Mouse (Mus musculus) lung, postnatal 0 days (tissue): ENCODE data around the gene Atp5l. TPM values are rescaled to one million over a fixed set of nuclear protein-coding genes. Genes with fewer than 3 reads are reported as not detected.

Experiments
- ATAC-seq: fragments of 200-750 bp; cut with Nextera tagmentation; 2 replicates; pipeline ENCODE4 v1.8.0; 2017; ENCODE audit warnings: moderate library complexity
- DNase-seq: peaks from one replicate; pipeline ENCODE4 v3.0.0-alpha.2; 2016; ENCODE audit warnings: low spot score
- H3K27ac ChIP-seq: fragments of 300-500 bp; sonication (generic); 2 replicates; pipeline ENCODE4 v1.5.1; 2014; ENCODE audit warnings: antibody characterized with exemption, mild to moderate bottlenecking, low read length, mixed read lengths
- H3K27me3 ChIP-seq: fragments of 300-500 bp; sonication (generic); replicated peaks from 2 replicates; pipeline ENCODE4 v1.6.1; 2014; ENCODE audit warnings: low read length, mixed read lengths; ENCODE audit not compliant: insufficient read depth
- H3K36me3 ChIP-seq: fragments of 300-500 bp; sonication (generic); 2 replicates; pipeline ENCODE4 v1.6.1; 2014; ENCODE audit warnings: low read length, mixed read lengths; ENCODE audit not compliant: insufficient read depth
- H3K4me1 ChIP-seq: fragments of 300-500 bp; sonication (generic); 2 replicates; pipeline ENCODE4 v1.6.1; 2014; ENCODE audit warnings: antibody characterized with exemption, low read depth, low read length, mixed read lengths; ENCODE audit not compliant: insufficient read depth
- H3K4me2 ChIP-seq: fragments of 300-500 bp; sonication (generic); replicated peaks from 2 replicates; pipeline ENCODE4 v1.6.1; 2014; ENCODE audit warnings: low read depth, mild to moderate bottlenecking, low read length, moderate library complexity, mixed read lengths
- H3K4me3 ChIP-seq: fragments of 300-500 bp; sonication (generic); 2 replicates; pipeline ENCODE4 v1.5.1; 2014; ENCODE audit warnings: low read depth, low read length
- H3K9ac ChIP-seq: fragments of 300-500 bp; sonication (generic); replicated peaks from 2 replicates; pipeline ENCODE4 v1.6.1; 2014; ENCODE audit warnings: low read depth, mild to moderate bottlenecking
- H3K9me3 ChIP-seq: fragments of 300-500 bp; sonication (generic); 2 replicates; pipeline ENCODE4 v1.6.1; 2016; ENCODE audit warnings: low read length, mixed read lengths
- CTCF ChIP-seq: IDR thresholded peaks from 2 replicates; pipeline ENCODE4 v1.5.1; 2016; ENCODE audit warnings: antibody characterized with exemption, mild to moderate bottlenecking
- EP300 ChIP-seq: IDR thresholded peaks from 2 replicates; pipeline ENCODE4 v1.6.1; 2016; ENCODE audit warnings: antibody characterized with exemption, mild to moderate bottlenecking, control low read depth
- WGBS: fragments of 180-500 bp; shearing (Covaris S2); extraction: QIAGEN DNeasy Blood & Tissue Kit; methylation state at CpG from one replicate; pipeline ENCODE4 v1.1.7; 2014; 5-methylcytosine and 5-hydroxymethylcytosine counted together
- polyA plus RNA-seq: library from polyadenylated mRNA; unstranded; fragments of >200 nt; fragmentation: Nextera tagmentation; extraction: Ambion mirVana; gene quantifications from 2 replicates; pipeline ENCODE4 v1.2.1, GENCODE M21; 2015

Atp5l gene
- polyA plus RNA-seq, 1 experiment from 2014 or later = 736 TPM

DNA sequence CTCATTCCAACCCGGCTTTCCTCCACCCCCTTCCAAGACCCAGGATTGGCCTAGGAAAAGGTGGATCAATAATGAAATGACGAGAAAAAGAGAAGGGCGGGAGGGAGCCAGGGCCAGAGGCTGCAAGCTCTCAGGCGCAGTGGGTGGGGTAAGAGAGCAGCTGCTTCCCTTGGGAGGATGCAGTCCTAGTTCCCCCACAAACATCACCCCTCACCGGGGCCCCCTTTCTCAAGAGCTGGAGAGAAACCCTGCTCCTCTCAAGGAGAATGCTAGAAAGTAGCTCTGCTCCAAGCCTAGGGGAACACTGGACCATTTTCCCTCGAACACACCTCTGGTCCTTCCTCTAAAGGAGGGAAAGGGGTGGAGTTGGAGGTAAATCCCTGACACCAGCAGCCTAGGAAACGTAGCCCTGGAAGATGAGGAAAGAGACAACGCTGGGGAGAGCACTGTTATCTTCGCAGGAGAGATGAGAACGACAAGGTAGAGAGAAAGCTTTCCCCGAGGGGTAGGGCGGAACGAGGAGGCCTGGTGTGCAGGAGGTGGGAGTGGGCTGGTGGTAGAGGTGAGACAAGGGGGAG lies 40.8 kb downstream of the Atp5l start:
- TF ChIP-seq EP300 = no peak
- no peak for TF ChIP-seq CTCF

DNA sequence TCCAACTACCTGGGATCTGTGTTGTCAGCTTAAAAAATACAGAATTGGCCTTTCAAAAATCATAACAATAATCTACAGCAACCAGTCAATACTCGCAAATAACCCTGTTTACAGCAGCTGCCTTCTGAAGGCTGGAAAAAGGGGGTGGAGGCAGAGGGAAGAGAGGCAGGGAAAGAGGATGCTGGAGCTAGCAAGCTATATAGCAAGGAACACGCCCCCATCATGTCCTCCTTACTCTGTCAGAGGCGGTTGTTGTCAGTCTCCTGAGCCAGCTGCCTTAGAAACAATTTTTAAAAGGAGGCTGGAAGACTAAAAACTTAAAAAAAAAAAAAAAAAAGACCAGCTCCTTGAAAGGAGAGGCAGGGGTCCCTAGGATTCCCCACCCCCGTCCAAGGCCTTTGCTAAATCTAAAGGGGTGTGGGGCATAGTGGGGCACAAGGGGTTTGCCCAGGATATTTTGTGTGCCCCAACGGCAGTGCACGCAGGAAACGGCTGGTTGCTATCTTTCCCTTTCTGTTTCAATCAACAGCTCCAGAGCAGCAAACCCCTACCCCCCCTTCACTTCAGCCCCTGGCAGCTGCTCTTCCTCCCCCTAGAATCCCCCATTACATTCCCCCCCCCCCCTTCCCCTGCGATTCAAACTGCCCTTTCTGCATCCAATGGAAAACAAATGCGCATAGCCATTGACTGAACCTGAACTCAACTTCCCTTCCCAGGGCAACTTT lies 41.6 kb downstream of the Atp5l start:
- Histone ChIP-seq H3K4me2 (peak overlapping the region; percentile 99), H3K36me3 (no peaks in the 10 kb centered on the region), H3K9me3 (no peaks in the 10 kb centered on the region), H3K27me3 (no peaks in the 10 kb centered on the region), H3K4me3 (peak overlapping the region; percentile 96), H3K4me1 (peaks cover 9% of the 10 kb centered on the region), H3K9ac (0 out of 2 replicates have a peak overlapping the region, but pooled peaks have one; percentile 84), H3K27ac (peak overlapping the region; percentile 32; the same call in 1 of the 2 replicates)
- peak; percentile 32 for DNase-seq
- ATAC-seq = no peak
- TF ChIP-seq CTCF = no peak
- TF ChIP-seq EP300 = no peak
- 27% methylated on average over 9 of the region's 9 CpGs for WGBS

More for the DNA sequence above, 40.8 kb downstream of the Atp5l start:
- ATAC-seq (no peak), DNase-seq (peak; percentile 35)
- H3K9me3 ChIP-seq = no peaks in the 10 kb centered on the region
- H3K4me2 ChIP-seq = peak overlapping the region; percentile 99
- WGBS = 2% methylated on average over 13 of the region's 13 CpGs
- no peaks in the 10 kb centered on the region for H3K36me3 ChIP-seq
- no peaks in the 10 kb centered on the region for H3K27me3 ChIP-seq
- H3K27ac ChIP-seq = no peak overlapping the region
- H3K4me1 ChIP-seq = peaks cover 9% of the 10 kb centered on the region
- H3K4me3 ChIP-seq = peak overlapping the region; percentile 96
- peak overlapping the region; percentile 84 for H3K9ac ChIP-seq

DNA sequence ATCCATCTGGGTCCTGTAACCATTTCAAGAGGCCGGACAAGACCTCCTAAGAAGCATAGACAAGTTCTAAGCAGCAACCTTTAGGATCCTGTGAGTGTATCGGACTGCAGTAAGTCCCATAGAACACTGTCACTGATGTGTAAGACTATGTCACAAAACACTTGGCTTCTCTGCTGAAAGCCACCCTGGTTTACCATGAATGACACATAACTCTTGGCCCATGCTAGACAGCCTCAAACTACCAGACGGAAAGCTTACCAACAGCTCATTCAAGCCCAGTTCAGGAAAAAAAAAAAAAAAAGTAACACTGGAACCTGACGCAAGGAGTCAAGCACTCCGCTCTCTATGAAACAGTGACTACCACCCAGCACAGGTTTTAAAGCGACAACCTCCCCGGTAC lies 42.9 kb downstream of the Atp5l start:
- ATAC-seq = no peak
- TF ChIP-seq CTCF = no peak
- no peak for TF ChIP-seq EP300
- H3K36me3 ChIP-seq = no peaks in the 10 kb centered on the region; the same call in 1 of the 2 replicates
- no peak overlapping the region for H3K9ac ChIP-seq
- H3K27ac ChIP-seq = no peak overlapping the region; the same call in 1 of the 2 replicates
- H3K9me3 ChIP-seq = no peaks in the 10 kb centered on the region
- H3K4me3 ChIP-seq = no peak overlapping the region
- no peaks in the 10 kb centered on the region for H3K27me3 ChIP-seq
- H3K4me2 ChIP-seq = no peak overlapping the region
- 70% methylated on average over 7 of the region's 7 CpGs for WGBS
- H3K4me1 ChIP-seq = peaks cover 9% of the 10 kb centered on the region
- peak; percentile 64 for DNase-seq

DNA sequence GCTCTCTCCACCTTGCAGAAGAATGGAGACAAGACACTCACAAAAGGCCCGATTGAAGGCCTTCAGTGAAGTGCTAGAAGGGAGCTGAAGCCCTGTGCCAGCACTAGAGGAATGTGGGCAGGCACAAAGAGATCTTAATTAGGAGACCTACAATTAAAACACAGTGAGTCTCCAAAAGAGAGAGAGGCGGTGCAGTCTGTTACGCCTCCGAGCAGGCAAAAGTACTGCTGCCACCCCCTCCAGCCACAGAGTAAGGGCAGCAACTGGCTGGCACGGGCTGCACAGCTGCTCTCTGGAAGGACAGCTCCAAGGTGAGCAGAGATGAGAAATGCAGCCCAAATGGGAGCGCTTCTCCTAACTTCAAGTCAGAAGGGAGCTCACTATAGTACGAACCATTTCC lies 45.1 kb downstream of the Atp5l start:
- Histone ChIP-seq H3K9me3 (no peaks in the 10 kb centered on the region), H3K4me3 (no peak overlapping the region), H3K4me1 (peaks cover 9% of the 10 kb centered on the region), H3K27ac (no peak overlapping the region), H3K4me2 (no peak overlapping the region), H3K36me3 (no peaks in the 10 kb centered on the region; the same call in 1 of the 2 replicates), H3K9ac (no peak overlapping the region), H3K27me3 (no peaks in the 10 kb centered on the region)
- ATAC-seq (no peak), DNase-seq (no peak)
- WGBS = 73% methylated on average over 7 of the region's 7 CpGs
- no peak for TF ChIP-seq CTCF
- TF ChIP-seq EP300 = no peak

DNA sequence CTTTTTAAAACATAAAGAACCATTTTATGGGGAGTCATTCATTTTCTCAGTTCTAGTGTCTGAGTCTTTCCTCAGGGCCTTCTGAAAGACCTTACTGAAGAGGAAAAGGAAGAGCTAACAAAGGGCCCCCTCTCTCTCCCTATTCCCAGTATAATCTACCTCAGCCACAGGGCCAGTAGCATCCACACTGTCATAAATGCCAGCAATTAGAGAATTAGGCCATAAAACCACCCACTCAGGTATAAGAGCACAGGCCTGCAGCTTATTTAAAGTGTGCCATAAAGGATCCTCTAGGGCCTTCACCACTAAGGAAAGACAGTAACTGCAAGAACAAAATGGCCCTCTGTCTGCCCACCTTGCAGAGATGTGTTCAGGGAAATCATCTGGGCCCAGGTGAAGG lies 46.3 kb downstream of the Atp5l start:
- H3K27ac ChIP-seq = no peak overlapping the region
- no peaks in the 10 kb centered on the region for H3K9me3 ChIP-seq
- TF ChIP-seq EP300 (no peak), CTCF (no peak)
- DNase-seq (no peak), ATAC-seq (no peak)
- no peaks in the 10 kb centered on the region; the same call in none of the 2 replicates for H3K4me1 ChIP-seq
- no peak overlapping the region for H3K4me3 ChIP-seq
- H3K4me2 ChIP-seq = no peak overlapping the region
- no peaks in the 10 kb centered on the region for H3K27me3 ChIP-seq
- no peaks in the 10 kb centered on the region; the same call in 1 of the 2 replicates for H3K36me3 ChIP-seq
- H3K9ac ChIP-seq = no peak overlapping the region

DNA sequence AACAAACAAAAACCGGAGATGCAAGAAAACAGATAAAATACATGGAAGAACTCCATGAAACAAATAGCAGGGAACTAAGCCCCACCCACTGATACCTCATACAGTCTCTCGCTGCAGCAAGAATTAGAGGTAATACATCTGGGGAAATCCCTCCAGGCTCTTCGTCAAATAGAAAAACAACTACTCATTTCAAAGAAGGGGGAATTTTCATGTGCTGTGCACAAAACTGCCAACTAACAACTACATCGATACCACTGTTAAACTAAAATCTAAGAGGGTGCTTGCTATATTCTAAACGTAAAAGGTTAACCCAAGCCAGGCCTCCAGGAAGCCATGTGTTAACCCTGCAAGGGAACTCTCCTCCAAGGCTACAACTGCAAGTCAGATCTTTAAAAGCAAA lies 46.9 kb downstream of the Atp5l start:
- Histone ChIP-seq H3K27ac (no peak overlapping the region), H3K27me3 (no peaks in the 10 kb centered on the region), H3K9ac (no peak overlapping the region), H3K4me2 (no peak overlapping the region), H3K9me3 (no peaks in the 10 kb centered on the region), H3K4me1 (no peaks in the 10 kb centered on the region; the same call in none of the 2 replicates), H3K4me3 (no peak overlapping the region), H3K36me3 (no peaks in the 10 kb centered on the region; the same call in 1 of the 2 replicates)
- ATAC-seq (no peak), DNase-seq (no peak)
- WGBS = 57% methylated on average over 5 of the region's 5 CpGs
- no peak for TF ChIP-seq EP300
- no peak for TF ChIP-seq CTCF
